Mouse (Mus musculus): ENCODE data around the gene Hip1r.

The Hip1r gene

GRCm38 (mm10) chr5:124015727-124016126 is 42.3 kb downstream of the Hip1r start:
- DNase-seq (ENCODE audit: low spot score in 2 of 2), result no peak

- no peak for DNase-seq (ENCODE audit: low spot score in 2 of 2)
Measured at GRCm38 (mm10) chr5:124016291-124016821, 42.9 kb downstream of the Hip1r start.

DNA sequence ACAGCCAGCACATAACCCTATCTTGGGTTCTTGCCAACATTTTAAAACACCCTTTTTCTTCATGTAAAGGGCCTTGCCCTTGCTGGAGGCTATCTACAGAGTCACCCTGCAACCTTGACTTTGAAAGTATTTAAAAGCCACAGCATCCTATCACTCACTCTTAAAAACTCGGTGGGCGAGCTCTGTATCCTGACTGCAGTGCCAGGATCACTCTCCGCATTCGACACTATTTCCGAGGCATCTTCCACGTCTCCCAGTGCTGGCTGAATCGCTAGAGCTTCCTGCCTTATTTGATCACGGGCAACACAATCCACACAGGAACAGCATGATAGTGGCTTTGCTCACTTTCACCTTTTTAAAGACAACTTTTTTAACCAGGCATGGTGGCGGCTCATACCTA is 44.5 kb downstream of the Hip1r start:
- no peak for DNase-seq (ENCODE audit: low spot score in 2 of 2)

GRCm38 (mm10) chr5:124018651-124019050 is 45.2 kb downstream of the Hip1r start:
- DNase-seq (ENCODE audit: low spot score in 2 of 2), result no peak

DNA sequence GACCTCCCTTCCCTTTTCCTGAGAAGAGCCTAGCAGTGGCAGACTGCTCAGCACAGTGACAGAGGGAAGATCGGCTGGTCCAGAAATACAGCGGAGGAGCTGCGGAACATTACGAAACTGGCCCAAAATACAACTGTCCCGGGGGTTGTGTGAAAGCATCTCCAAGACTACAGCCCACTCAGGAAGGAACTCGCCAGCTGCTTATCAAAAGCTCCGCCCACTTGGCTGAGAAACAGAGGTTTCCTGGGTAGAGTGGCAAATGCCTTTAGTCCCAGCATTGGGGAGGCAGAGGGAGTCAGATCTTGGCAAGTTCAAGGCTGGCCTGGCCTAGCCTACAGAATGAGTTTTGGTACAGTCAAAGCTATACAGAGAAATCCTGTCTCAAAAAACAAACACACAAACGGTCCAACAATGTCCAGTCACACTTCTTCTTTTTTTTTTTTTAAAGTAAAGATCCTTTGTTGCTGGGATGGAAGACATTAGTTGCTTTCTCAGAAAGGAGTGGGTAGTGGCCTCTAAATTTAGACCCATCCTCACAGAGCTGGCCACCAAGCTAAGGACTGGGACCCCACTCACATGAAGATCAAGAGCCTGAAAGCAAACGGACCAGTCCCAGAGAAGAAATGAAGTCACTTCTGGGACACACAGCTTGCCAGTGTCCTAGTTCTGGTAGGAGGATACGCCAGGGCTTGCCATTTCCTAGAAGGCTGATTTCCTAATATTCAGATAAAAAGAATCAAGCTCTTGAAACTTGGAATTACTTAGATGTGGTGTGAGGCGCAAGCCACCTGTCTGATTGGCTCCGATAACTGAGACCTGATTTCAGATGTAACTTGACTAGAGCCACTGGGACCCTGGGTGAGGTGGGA is 46.2 kb downstream of the Hip1r start:
- peak; percentile 91 to 94 for DNase-seq (ENCODE audit: low spot score in 2 of 2)

GRCm38 (mm10) chr5:124021148-124021547 is 47.7 kb downstream of the Hip1r start:
- DNase-seq (ENCODE audit: low spot score in 2 of 2), result no peak

- DNase-seq (ENCODE audit: low spot score in 2 of 2), result no peak
Measured at GRCm38 (mm10) chr5:124021701-124022100, 48.3 kb downstream of the Hip1r start.

GRCm38 (mm10) chr5:124022365-124022764 is 48.9 kb downstream of the Hip1r start:
- no peak for DNase-seq (ENCODE audit: low spot score in 2 of 2)

DNA sequence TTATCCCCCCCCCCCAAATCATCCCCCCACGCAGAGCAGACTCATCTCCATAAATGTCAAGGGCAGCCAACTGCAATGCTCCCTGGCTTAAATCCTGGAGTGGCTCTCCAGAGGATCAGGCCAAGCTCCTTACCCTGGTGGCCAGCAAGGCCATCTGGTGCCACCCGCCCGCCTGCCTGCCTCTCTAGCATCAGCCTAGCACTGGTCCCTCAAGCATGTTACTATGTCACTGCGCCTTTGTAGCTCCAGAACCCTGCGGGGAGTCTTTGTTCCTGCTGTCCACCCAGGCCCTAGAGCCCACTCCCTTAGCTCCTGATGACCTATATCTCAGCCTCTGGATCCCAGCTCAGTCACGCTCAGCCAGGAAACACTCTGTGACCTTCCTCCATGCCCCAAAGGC is 51.2 kb downstream of the Hip1r start:
- no peak for DNase-seq (ENCODE audit: low spot score in 2 of 2)

GRCm38 (mm10) chr5:124025146-124025545 is 51.7 kb downstream of the Hip1r start:
- DNase-seq (ENCODE audit: low spot score in 2 of 2), result no peak

- DNase-seq (ENCODE audit: low spot score in 2 of 2), result peak in 1 of 2 experiments; percentile 67
Measured at GRCm38 (mm10) chr5:124025587-124026441, 52.4 kb downstream of the Hip1r start.

GRCm38 (mm10) chr5:124026568-124026967 is 53.1 kb downstream of the Hip1r start:
- no peak for DNase-seq (ENCODE audit: low spot score in 2 of 2)

- no peak for DNase-seq (ENCODE audit: low spot score in 2 of 2)
Measured at GRCm38 (mm10) chr5:124027702-124028470, 54.5 kb downstream of the Hip1r start.

DNA sequence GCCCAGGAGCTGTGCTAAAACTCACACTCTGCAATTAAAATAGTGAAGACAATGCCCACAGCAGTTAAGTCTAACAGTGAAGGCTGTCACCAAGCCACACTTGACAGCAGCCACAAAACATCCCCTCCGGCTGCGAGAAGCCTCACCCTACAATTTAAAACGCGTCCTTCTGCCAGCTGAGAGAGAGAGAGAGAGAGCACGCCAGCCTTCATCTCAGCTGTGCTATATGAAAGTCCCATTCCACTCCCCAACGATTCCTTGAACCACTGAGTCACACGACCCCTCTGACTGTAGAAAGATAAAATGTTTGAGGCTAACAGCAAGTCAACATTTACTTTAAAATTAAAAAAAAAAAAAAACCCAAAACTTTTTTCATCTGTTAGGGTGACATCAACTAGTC is 55.3 kb downstream of the Hip1r start:
- DNase-seq (ENCODE audit: low spot score in 2 of 2), result no peak

GRCm38 (mm10) chr5:124029220-124030035 is 56.0 kb downstream of the Hip1r start:
- DNase-seq (ENCODE audit: low spot score in 2 of 2), result no peak

DNA sequence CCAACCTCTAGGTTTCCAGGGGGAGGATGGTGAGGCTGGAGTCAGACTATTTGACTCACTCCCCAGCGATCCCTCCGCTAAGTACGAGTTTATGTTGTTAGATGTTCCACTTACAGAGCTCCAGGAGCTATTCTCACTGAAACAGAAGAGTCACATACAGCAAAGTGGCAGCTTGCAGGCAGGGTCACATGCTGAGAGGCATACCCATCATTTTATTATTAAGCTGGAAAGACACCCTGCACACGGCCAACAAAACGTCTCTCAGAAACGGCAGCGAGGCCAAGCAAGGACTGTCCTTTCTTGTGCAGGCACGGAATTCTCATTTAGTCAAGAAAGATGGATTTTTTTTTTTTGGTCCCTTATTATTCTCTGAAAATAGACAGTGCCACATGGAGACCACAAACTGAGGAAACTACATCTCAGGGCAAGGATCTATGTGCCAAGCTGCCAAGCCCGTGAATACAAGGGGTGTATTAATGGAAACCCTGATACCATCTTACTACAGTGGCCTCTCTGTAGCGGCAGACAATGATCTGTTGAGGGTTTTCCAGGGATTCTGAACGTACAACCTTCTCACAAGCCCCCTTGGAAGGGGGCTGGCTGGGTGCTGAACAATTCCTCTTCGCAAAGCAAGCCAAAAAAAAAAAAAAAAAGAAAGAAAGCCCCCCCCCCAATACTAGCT is 57.1 kb downstream of the Hip1r start:
- DNase-seq (ENCODE audit: low spot score in 2 of 2), result no peak

DNA sequence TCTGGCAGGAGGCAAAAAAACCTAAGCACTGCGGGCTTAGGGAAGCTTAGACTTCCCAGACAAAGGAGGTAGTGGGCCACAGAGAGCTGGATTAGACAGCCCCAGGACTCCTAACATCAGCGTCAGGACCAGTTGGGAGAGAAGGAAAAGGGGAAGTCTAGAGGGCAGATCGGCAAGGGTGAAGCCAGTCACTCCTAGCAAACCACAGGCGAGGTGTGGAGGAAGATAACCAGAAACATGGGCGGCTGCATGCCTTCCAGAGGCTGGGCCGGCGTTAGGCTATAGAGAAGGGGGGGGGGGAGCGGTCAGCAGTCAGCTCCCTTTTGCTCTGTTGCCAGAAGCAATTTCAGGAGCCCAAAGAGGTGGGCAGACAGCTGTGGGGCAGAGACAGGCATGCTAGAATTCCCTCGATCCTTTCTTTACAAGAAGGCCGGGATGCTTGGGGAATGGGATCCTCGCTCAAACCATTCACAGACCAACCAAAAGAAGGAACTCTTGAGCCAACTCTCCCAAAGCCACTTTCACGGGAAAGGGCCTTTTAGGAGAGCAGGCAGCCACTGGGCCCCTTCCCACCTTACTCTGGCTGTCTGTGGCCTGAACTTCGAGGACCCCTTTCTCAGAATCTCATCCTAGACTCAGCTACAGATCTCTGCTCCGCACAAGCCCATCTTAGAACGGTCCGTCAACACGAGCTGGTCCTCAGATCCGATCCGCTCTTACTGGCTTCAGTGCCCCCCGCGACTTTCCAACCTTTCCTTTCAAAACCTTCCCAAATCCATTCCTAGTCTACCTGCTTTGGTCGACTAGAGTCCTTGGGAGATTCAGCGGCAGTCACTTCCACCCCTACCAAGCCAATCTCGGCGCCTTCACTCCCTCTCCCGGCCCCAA is 57.9 kb downstream of the Hip1r start:
- DNase-seq (ENCODE audit: low spot score in 2 of 2), result no peak

GRCm38 (mm10) chr5:124032001-124032508 is 58.6 kb downstream of the Hip1r start, which contains the start of gene Vps37b:
Gene Vps37b (minus strand): TSS chr5:124032270.
- DNase-seq (ENCODE audit: low spot score in 2 of 2), result peak; percentile 94 to 95

DNA sequence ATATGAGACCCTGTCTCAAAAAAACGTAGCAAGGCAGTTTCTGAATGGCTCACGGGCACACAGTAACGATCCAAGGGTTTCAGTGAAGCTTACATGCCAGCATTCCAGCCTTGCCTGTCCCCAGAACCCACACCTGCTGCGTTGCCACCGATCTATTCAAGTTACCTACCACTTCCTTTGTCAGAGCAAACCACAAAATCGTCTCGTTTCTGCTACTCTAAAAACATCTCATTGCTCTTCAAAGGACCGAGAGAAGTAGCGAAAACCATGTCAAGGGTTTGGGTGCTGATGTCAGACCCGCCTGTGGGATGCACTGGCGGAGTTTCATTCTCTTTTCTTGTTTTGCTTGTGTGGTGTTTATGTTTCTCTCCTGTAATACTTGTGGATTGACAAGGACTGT is 61.0 kb downstream of the Hip1r start:
- no peak for DNase-seq (ENCODE audit: low spot score in 2 of 2)

Data from right cerebral cortex, postnatal 10 days (tissue).